Mouse (Mus musculus): ENCODE measurements around the gene Dnaic2. TPM values are rescaled to one million over a fixed set of nuclear protein-coding genes. Genes with fewer than 3 reads are reported as not detected.

Dnaic2 gene
- polyA plus RNA-seq, 1 experiment from 2014 or later, result 0.27 TPM

- ATAC-seq (no peak), DNase-seq (ENCODE audit: low read depth, low spot score) (no peak)
- ChIA-PET POLR2A (no interaction called here), CTCF (interaction anchor here (1.0 to 2.0 kb wide), 5 partner anchors 14 to 56 kb away, joined by 3 to 10 read pairs (median 3); no protein-coding TSS in a partner anchor)
- H3K27me3 ChIP-seq, result peaks cover 58% of the 10 kb centered on the region
- no peak for TF ChIP-seq CTCF (IDR thresholded peaks at IDR 0.05)
- in situ Hi-C loops (cut with MboI; ENCODE audit: low pct_unique_long_range_greater_than_20kb), result loop anchor here (25.0 kb wide), 1 partner anchor 273 kb away; the partner anchor contains the start of gene Cd300e
These were observed 62.5 kb downstream of the Dnaic2 start for GRCm38 (mm10) chr11:114789716-114790115.

GRCm38 (mm10) chr11:114790171-114790570, 63.0 kb downstream of the Dnaic2 start:
- ChIA-PET POLR2A (no interaction called here), CTCF (interaction anchor here (0.9 to 2.0 kb wide), 6 partner anchors 13 to 56 kb away, joined by 3 to 10 read pairs (median 4); no protein-coding TSS in a partner anchor)
- in situ Hi-C loops (cut with MboI; ENCODE audit: low pct_unique_long_range_greater_than_20kb), result loop anchor here (25.0 kb wide), 1 partner anchor 272 kb away; the partner anchor contains the start of gene Cd300e

GRCm38 (mm10) chr11:114790841-114791240, 63.6 kb downstream of the Dnaic2 start:
- POLR2A ChIA-PET, result no interaction called here
- in situ Hi-C loops (cut with MboI; ENCODE audit: low pct_unique_long_range_greater_than_20kb), result loop anchor here (25.0 kb wide), 1 partner anchor 271 kb away; the partner anchor contains the start of gene Cd300e
- H3K27me3 ChIP-seq, result peaks cover 51% of the 10 kb centered on the region
- CTCF ChIA-PET, result interaction anchor here (0.9 to 2.0 kb wide), 5 partner anchors 12 to 57 kb away, joined by 3 to 10 read pairs (median 4); no protein-coding TSS in a partner anchor
- no peak for TF ChIP-seq CTCF (IDR thresholded peaks at IDR 0.05)
- DNase-seq (ENCODE audit: low read depth, low spot score) (no peak), ATAC-seq (no peak)

More at GRCm38 (mm10) chr11:114790171-114790570, 63.0 kb downstream of the Dnaic2 start:
- DNase-seq (ENCODE audit: low read depth, low spot score) (no peak), ATAC-seq (no peak)
- TF ChIP-seq CTCF (IDR thresholded peaks at IDR 0.05), result no peak
- peaks cover 58% of the 10 kb centered on the region for H3K27me3 ChIP-seq

GRCm38 (mm10) chr11:114791351-114791889, 64.2 kb downstream of the Dnaic2 start:
- ChIA-PET CTCF (interaction anchor here (0.9 to 2.0 kb wide), 3 partner anchors 45 to 54 kb away, joined by 4 to 10 read pairs (median 4); no protein-coding TSS in a partner anchor), POLR2A (no interaction called here)
- in situ Hi-C loops (cut with MboI; ENCODE audit: low pct_unique_long_range_greater_than_20kb), result loop anchor here (25.0 kb wide), 1 partner anchor 271 kb away; the partner anchor contains the start of gene Cd300e
- peaks cover 49% of the 10 kb centered on the region for H3K27me3 ChIP-seq
- DNase-seq (ENCODE audit: low read depth, low spot score) (no peak), ATAC-seq (no peak)
- no peak for TF ChIP-seq CTCF (IDR thresholded peaks at IDR 0.05)

GRCm38 (mm10) chr11:114791891-114792411, 64.7 kb downstream of the Dnaic2 start:
- no peak for DNase-seq (ENCODE audit: low read depth, low spot score)
- in situ Hi-C loops (cut with MboI; ENCODE audit: low pct_unique_long_range_greater_than_20kb), result loop anchor here (25.0 kb wide), 1 partner anchor 270 kb away; the partner anchor contains the start of gene Cd300e
- H3K27me3 ChIP-seq, result peaks cover 46% of the 10 kb centered on the region

GRCm38 (mm10) chr11:114792931-114793494, 65.8 kb downstream of the Dnaic2 start:
- H3K27me3 ChIP-seq, result peaks cover 46% of the 10 kb centered on the region
- ChIA-PET CTCF (interaction anchor here (4.4 kb wide), 1 partner anchor 48 kb away, joined by 17 read pairs; no protein-coding TSS in a partner anchor), POLR2A (no interaction called here)
- DNase-seq (ENCODE audit: low read depth, low spot score) (no peak), ATAC-seq (no peak)
- no peak for TF ChIP-seq CTCF (IDR thresholded peaks at IDR 0.05)
- in situ Hi-C loops (cut with MboI; ENCODE audit: low pct_unique_long_range_greater_than_20kb), result loop anchor here (25.0 kb wide), 1 partner anchor 269 kb away; the partner anchor contains the start of gene Cd300e

More at GRCm38 (mm10) chr11:114791891-114792411, 64.7 kb downstream of the Dnaic2 start:
- POLR2A ChIA-PET, result no interaction called here
- CTCF ChIA-PET, result no interaction called here
- TF ChIP-seq CTCF (IDR thresholded peaks at IDR 0.05), result no peak
- no peak for ATAC-seq

GRCm38 (mm10) chr11:114793868-114794545, 66.8 kb downstream of the Dnaic2 start:
- DNase-seq (ENCODE audit: low read depth, low spot score) (no peak), ATAC-seq (no peak)
- ChIA-PET POLR2A (no interaction called here), CTCF (interaction anchor here (1.4 to 4.4 kb wide), 3 partner anchors 13 to 58 kb away, joined by 3 to 17 read pairs (median 5); no protein-coding TSS in a partner anchor)
- in situ Hi-C loops (cut with MboI; ENCODE audit: low pct_unique_long_range_greater_than_20kb), result loop anchor here (25.0 kb wide), 1 partner anchor 268 kb away; the partner anchor contains the start of gene Cd300e
- no peak for TF ChIP-seq CTCF (IDR thresholded peaks at IDR 0.05)
- H3K27me3 ChIP-seq, result peaks cover 46% of the 10 kb centered on the region

- ATAC-seq (no peak), DNase-seq (ENCODE audit: low read depth, low spot score) (no peak)
- TF ChIP-seq CTCF (IDR thresholded peaks at IDR 0.05), result no peak
- ChIA-PET POLR2A (interaction anchor here (1.1 kb wide), 1 partner anchor 17 kb away, joined by 3 read pairs; no protein-coding TSS in a partner anchor), CTCF (interaction anchor here (1.4 to 4.4 kb wide), 3 partner anchors 12 to 59 kb away, joined by 3 to 17 read pairs (median 5); no protein-coding TSS in a partner anchor)
- in situ Hi-C loops (cut with MboI; ENCODE audit: low pct_unique_long_range_greater_than_20kb), result loop anchor here (5.0 to 25.0 kb wide), 3 partner anchors 47 to 268 kb away; partner anchors contain the start of gene Cd300e
- peaks cover 40% of the 10 kb centered on the region for H3K27me3 ChIP-seq
These were observed 67.5 kb downstream of the Dnaic2 start for GRCm38 (mm10) chr11:114794691-114795090.

GRCm38 (mm10) chr11:114795231-114795746, 68.1 kb downstream of the Dnaic2 start:
- H3K27me3 ChIP-seq, result peaks cover 34% of the 10 kb centered on the region
- ATAC-seq, result peak; percentile 31
- DNase-seq (ENCODE audit: low read depth, low spot score), result no peak
- in situ Hi-C loops (cut with MboI; ENCODE audit: low pct_unique_long_range_greater_than_20kb), result loop anchor here (5.0 to 25.0 kb wide), 3 partner anchors 48 to 267 kb away; partner anchors contain the start of gene Cd300e
- ChIA-PET POLR2A (interaction anchor here (1.1 kb wide), 1 partner anchor 16 kb away, joined by 3 read pairs; no protein-coding TSS in a partner anchor), CTCF (interaction anchor here (1.3 to 4.4 kb wide), 4 partner anchors 12 to 126 kb away, joined by 3 to 17 read pairs (median 4); no protein-coding TSS in a partner anchor)
- no peak for TF ChIP-seq CTCF (IDR thresholded peaks at IDR 0.05)
